In the genomic region with DNA sequence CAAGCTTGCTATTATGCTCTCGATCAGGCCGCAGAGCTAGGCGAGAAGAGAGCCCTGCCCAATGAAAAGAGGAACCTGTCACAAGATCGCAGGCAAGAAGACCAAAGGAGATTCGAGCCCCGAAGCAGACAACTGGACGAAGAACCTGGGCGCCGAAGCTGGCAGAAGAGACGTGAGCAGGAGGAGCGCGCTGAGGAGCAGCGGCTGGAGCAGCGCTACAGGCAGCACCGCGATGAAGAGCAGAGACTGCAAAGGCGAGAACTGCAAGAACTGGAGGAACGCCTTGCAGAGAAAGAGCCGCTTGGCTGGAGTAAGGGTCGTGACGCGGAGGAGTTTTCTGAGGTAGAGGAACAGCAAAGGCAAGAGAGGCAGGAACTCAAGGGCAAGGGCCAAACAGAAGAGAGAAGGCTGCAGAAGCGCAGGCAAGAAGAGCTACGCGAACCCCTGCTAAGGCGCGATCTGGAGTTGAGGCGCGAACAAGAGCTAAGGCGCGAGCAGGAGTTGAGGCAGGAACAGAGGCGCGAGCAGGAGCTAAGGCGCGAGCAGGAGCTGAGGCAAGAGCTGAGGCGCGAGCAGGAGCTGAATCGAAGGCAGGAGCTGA, we compare ENCODE assay signal across 9 mouse cellular contexts. TPM values are rescaled to one million over a fixed set of nuclear protein-coding genes. Genes with fewer than 3 reads are reported as not detected.
DNase-seq lines count a peak whose midpoint lies in the region; ATAC-seq lines count a peak whose summit lies in the region.
"Had no signal": no experiment of that assay in that cellular context is flagged by ENCODE, and none has a peak within 500 bp of the region (broad histone marks: within the 10 kb centered on the region; RNA-seq: fewer than 3 reads in every experiment).

No protein-coding gene starts in this region.

- H3K27me3 ChIP-seq in embryonic facial prominence, embryonic 15.5 days = peaks cover 40% of the 10 kb centered on the region
- peaks cover 87% of the 10 kb centered on the region for H3K27me3 ChIP-seq in hindbrain, embryonic 10.5 days (ENCODE audit: insufficient read depth, poor library complexity, severe bottlenecking)

- no peak for ATAC-seq in embryonic facial prominence, embryonic 15.5 days (ENCODE audit: insufficient number of reproducible peaks, low FRiP score, low TSS enrichment, low read depth)

- peak overlapping the region; percentile 73; the same call in 1 of the 2 replicates for H3K27ac ChIP-seq in embryonic facial prominence, embryonic 15.5 days (replicated peaks)
- 0 out of 2 replicates have a peak overlapping the region, but pooled peaks have one; percentile 9 for H3K27ac ChIP-seq in hindbrain, embryonic 10.5 days

- no peaks in the 10 kb centered on the region for H3K36me3 ChIP-seq in embryonic facial prominence, embryonic 15.5 days
- no peaks in the 10 kb centered on the region for H3K36me3 ChIP-seq in hindbrain, embryonic 10.5 days

- H3K4me1 ChIP-seq in embryonic facial prominence, embryonic 15.5 days = peaks cover 40% of the 10 kb centered on the region
- H3K4me1 ChIP-seq in hindbrain, embryonic 10.5 days (replicated peaks) = peaks cover 37% of the 10 kb centered on the region

- H3K9me3 ChIP-seq in embryonic facial prominence, embryonic 15.5 days (replicated peaks) = no peaks in the 10 kb centered on the region
- H3K9me3 ChIP-seq in hindbrain, embryonic 10.5 days = no peaks in the 10 kb centered on the region

- H3K4me2 ChIP-seq in embryonic facial prominence, embryonic 15.5 days (replicated peaks) = peak overlapping the region; percentile 95

- peak; percentile 4 for DNase-seq in thymus, postnatal 0 days (ENCODE audit: low spot score)
- DNase-seq in thymus, postnatal 25 days = no peak
- peak; percentile 72 for DNase-seq in hindbrain, embryonic 10.5 days (ENCODE audit: low spot score)
- DNase-seq in layer of hippocampus, postnatal 36 days = peak; percentile 11 to 17
- peak; percentile 47 for DNase-seq in lung, postnatal 36 days
- DNase-seq in retina, postnatal 1 day = peak; percentile 61
- no peak for DNase-seq in spleen, postnatal 14 days (ENCODE audit: low spot score in 2 of 2)

- under 1% methylated on average over 38 of the region's 38 CpGs for WGBS in embryonic facial prominence, embryonic 15.5 days
- under 1% methylated on average over 38 of the region's 38 CpGs for WGBS in hindbrain, embryonic 10.5 days

- H3K4me3 ChIP-seq in embryonic facial prominence, embryonic 15.5 days (replicated peaks) = peak overlapping the region; percentile 59
- H3K4me3 ChIP-seq in hindbrain, embryonic 10.5 days = peak overlapping the region; percentile 67

- H3K9ac ChIP-seq in embryonic facial prominence, embryonic 15.5 days = 0 out of 2 replicates have a peak overlapping the region, but pooled peaks have one; percentile 9

RNA-seq across cellular contexts. Expression of a gene that starts 1.5 kb away (rescaled TPM):
- polyA plus RNA-seq in thymus, postnatal 0 days (2015; fragmentation: Nextera tagmentation; extraction: Ambion mirVana) = 0.98 and 1.0 TPM in 2 replicates
- 21.3 and 45.7 TPM in 2 replicates for polyA plus RNA-seq in embryonic facial prominence, embryonic 15.5 days (2015; fragmentation: Nextera tagmentation; extraction: Ambion mirVana)
- 0.54 and 0.81 TPM in 2 replicates for polyA plus RNA-seq in hindbrain, embryonic 10.5 days (2016; fragmentation: Nextera tagmentation; extraction: Ambion mirVana)
- total RNA-seq in layer of hippocampus, postnatal 36 days (2021) = 1 to 10 TPM in 1 of 2 experiments, under 1 TPM in 1; 0.91 to 1.1 TPM

RNA-seq across cellular contexts. Expression of a gene that starts 25.0 kb away (rescaled TPM):
- 0.08 TPM in 1 of 2 replicates, not detected in the other for polyA plus RNA-seq in thymus, postnatal 0 days (2015; fragmentation: Nextera tagmentation; extraction: Ambion mirVana)
- 1.3 and 1.7 TPM in 2 replicates for polyA plus RNA-seq in embryonic facial prominence, embryonic 15.5 days (2015; fragmentation: Nextera tagmentation; extraction: Ambion mirVana)
- not detected in 2 replicates for polyA plus RNA-seq in hindbrain, embryonic 10.5 days (2016; fragmentation: Nextera tagmentation; extraction: Ambion mirVana)
- not detected for total RNA-seq in layer of hippocampus, postnatal 36 days (2021)
- total RNA-seq: neutrophil, adult 5-6 weeks had no signal

RNA-seq across cellular contexts. Expression of a gene that starts 50.1 kb away (rescaled TPM):
- polyA plus RNA-seq in thymus, postnatal 0 days (2015; fragmentation: Nextera tagmentation; extraction: Ambion mirVana) = 0.53 and 0.54 TPM in 2 replicates
- 18.8 and 22.8 TPM in 2 replicates for polyA plus RNA-seq in embryonic facial prominence, embryonic 15.5 days (2015; fragmentation: Nextera tagmentation; extraction: Ambion mirVana)
- not detected in 2 replicates for polyA plus RNA-seq in hindbrain, embryonic 10.5 days (2016; fragmentation: Nextera tagmentation; extraction: Ambion mirVana)
- not detected for total RNA-seq in layer of hippocampus, postnatal 36 days (2021)
- total RNA-seq: neutrophil, adult 5-6 weeks had no signal

Comparison
In these comparisons a context has a peak if more than half of its experiments do, and no peak if none do; other contexts are left out.
1. DNase-seq: peak in thymus, postnatal 0 days (single experiment), hindbrain, embryonic 10.5 days (single experiment), layer of hippocampus, postnatal 36 days (2 of 2), lung, postnatal 36 days (single experiment) and retina, postnatal 1 day (single experiment); none in thymus, postnatal 25 days (single experiment) and spleen, postnatal 14 days (0 of 2).
2. RNA of a gene that starts 1.5 kb away (polyA plus RNA-seq): 21.3 to 45.7 TPM in embryonic facial prominence, embryonic 15.5 days; 0.98 to 1.0 TPM in thymus, postnatal 0 days and 0.54 to 0.81 TPM in hindbrain, embryonic 10.5 days; every median in the first group is over 10 times any median in the second.
3. RNA of a gene that starts 50.1 kb away (polyA plus RNA-seq): 18.8 to 22.8 TPM in embryonic facial prominence, embryonic 15.5 days; 0.53 to 0.54 TPM in thymus, postnatal 0 days and not detected in hindbrain, embryonic 10.5 days; every median in the first group is over 10 times any median in the second.